Mouse (Mus musculus): ENCODE data around the gene Dnhd1. TPM values are rescaled to one million over a fixed set of nuclear protein-coding genes. Genes with fewer than 3 reads are reported as not detected.
"Not testable (repeated sequence)": the region's sequence is repeated elsewhere in the genome, so short reads cannot be mapped to it uniquely, and the experiment has no call there.

The Dnhd1 gene
- total RNA-seq, 2 experiments from 2014 or later = 0.43 to 0.62 TPM

GRCm38 (mm10) chr7:105736911-105737521 is 86.4 kb downstream of the Dnhd1 start, which contains the start of gene Rrp8:
Gene Rrp8, minus strand, starts transcription at chr7:105737385.
- intact Hi-C loops (cut with DNase I) = loop anchor here (2.0 to 10.0 kb wide), 2 partner anchors 74 to 192 kb away; partner anchors contain the start of gene Mrpl17
- peak in 1 of 2 experiments; percentile 56 for DNase-seq

DNA sequence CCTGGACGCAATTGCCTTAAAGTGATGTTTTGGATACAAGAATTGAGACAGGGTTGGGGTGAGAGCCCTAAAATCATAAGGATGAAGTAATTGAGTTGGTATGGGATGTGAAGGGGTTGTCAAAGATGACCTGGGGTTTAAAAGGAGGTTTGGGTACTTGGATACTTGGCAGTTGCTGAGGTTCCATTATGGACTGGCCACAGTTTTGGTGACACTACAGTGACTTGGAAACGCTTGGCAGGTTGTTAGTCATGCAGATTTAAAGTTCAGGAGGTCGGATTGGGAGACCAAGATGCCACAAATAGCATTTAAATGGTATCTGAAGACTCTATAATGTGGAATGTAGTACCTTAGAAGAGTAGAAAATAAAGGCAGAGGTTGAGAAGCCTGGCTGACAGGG is 87.0 kb downstream of the Dnhd1 start:
- intact Hi-C loops (cut with DNase I) = loop anchor here (2.0 to 10.0 kb wide), 2 partner anchors 73 to 193 kb away; partner anchors contain the start of gene Mrpl17
- no peak for DNase-seq

DNA sequence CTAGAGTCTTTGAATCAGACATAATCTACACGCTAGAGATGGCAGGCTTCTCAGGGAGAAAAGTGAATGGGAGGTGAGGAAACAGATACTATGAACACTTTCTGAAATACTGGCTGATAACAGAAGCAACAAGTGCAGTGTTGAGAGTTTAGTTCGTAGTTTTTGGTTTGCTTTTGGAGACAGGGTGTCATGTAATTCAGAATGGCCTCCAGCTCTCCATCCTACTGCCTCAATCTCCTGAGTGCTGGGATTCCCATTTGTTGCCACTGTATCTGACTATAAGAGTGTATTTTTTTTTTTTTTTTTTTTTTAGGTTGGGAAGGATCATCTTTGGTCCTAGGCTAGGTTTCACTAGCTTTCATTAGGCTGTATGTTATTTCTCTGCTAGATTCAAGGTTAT is 87.7 kb downstream of the Dnhd1 start:
- no peak for DNase-seq
- intact Hi-C loops (cut with DNase I) = loop anchor here (10.0 kb wide), 1 partner anchor 193 kb away; no protein-coding TSS in a partner anchor

DNA sequence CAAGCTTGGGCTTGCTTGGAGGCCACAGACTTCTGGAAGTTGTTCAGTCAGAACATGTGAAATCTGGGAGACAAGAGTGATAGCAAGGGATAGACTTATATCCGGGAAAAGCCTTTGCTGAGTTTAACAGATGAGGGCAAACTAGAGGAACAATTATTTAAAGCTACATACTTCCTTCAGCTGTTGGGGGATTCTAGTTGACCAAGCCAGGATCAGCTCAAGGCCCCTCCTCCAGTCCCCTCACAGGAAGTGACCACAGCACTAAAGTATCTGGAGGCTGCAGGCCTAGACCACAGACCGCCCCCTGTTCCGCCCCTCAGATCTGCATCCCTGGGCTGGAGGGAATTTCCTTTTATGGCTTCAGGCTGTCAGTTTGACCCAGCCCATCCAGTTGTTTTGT is 88.3 kb downstream of the Dnhd1 start:
- intact Hi-C loops (cut with DNase I) = loop anchor here (10.0 kb wide), 1 partner anchor 194 kb away; no protein-coding TSS in a partner anchor
- DNase-seq = peak in 1 of 2 experiments; percentile 61

DNA sequence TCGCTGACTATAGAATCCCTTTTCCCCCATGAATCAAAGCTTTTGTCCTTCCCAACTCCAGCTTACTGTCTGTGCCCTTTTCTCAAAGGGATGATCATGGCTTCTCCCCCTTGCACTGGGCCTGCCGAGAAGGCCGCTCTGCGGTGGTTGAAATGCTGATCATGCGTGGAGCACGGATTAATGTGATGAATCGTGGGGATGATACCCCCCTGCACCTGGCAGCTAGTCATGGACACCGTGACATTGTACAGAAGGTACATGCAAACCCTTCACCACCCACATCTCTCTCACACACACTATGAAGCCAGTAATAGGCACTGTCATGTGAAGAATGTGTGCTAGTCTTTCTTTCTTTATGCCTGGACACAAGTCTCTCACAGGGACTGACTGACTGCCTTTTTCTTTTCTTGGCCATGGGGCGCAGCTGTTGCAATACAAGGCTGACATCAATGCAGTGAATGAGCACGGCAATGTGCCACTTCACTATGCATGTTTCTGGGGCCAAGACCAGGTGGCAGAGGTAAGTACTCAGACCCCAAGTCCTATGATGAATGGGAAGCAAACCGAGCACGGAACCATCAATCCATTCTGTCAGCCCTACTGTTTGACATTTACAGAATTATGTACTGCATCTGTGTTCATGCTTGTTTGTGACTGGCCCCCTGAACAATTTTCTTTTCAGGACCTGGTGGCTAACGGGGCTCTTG is 89.6 kb downstream of the Dnhd1 start:
- no peak for DNase-seq
- intact Hi-C loops (cut with DNase I) = no loop called here

DNA sequence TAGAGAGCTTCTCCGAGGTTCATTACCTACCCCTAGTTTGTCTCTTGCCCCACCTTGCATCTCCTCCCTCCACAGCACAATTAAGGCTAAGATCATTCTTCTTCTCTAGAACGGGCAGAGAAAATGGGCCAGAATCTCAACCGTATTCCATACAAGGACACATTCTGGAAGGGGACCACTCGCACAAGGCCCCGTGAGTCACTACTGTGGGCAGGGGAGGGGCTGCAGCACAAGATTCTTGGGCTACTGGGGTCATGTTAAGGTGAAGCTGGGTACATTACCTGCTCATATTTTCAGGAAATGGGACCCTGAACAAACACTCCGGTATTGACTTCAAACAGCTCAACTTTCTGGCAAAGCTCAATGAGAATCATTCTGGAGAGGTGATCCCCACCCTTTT is 90.2 kb downstream of the Dnhd1 start:
- intact Hi-C loops (cut with DNase I) = no loop called here
- no peak for DNase-seq

- intact Hi-C loops (cut with DNase I) = no loop called here
Observed at GRCm38 (mm10) chr7:105741978-105742377, 91.4 kb downstream of the Dnhd1 start.

GRCm38 (mm10) chr7:105742539-105743215 is 92.0 kb downstream of the Dnhd1 start:
- intact Hi-C loops (cut with DNase I); DNase-seq: not testable (repeated sequence)

More at GRCm38 (mm10) chr7:105741978-105742377, 91.4 kb downstream of the Dnhd1 start:
- DNase-seq = no peak

GRCm38 (mm10) chr7:105743246-105743925 is 92.8 kb downstream of the Dnhd1 start:
- DNase-seq; intact Hi-C loops (cut with DNase I): not testable (repeated sequence)

GRCm38 (mm10) chr7:105743926-105744590 is 93.4 kb downstream of the Dnhd1 start, which contains the start of gene Taf10:
Gene Taf10, minus strand, starts transcription at chr7:105744361.
- peak; percentile 72 for DNase-seq
- intact Hi-C loops (cut with DNase I) = no loop called here

- intact Hi-C loops (cut with DNase I) = no loop called here
Observed at GRCm38 (mm10) chr7:105747776-105748175, 97.1 kb downstream of the Dnhd1 start.

GRCm38 (mm10) chr7:105751491-105752433 is 101.1 kb downstream of the Dnhd1 start, which contains the start of gene Tpp1:
Gene Tpp1, minus strand, starts transcription at chr7:105752235.
- intact Hi-C loops (cut with DNase I) = no loop called here
- DNase-seq = peak; percentile 82 to 84

More at GRCm38 (mm10) chr7:105747776-105748175, 97.1 kb downstream of the Dnhd1 start:
- DNase-seq = no peak

GRCm38 (mm10) chr7:105752716-105753115 is 102.1 kb downstream of the Dnhd1 start:
- intact Hi-C loops (cut with DNase I) = no loop called here
- no peak for DNase-seq

- intact Hi-C loops (cut with DNase I) = no loop called here
Observed at GRCm38 (mm10) chr7:105753281-105753680, 102.7 kb downstream of the Dnhd1 start.

DNA sequence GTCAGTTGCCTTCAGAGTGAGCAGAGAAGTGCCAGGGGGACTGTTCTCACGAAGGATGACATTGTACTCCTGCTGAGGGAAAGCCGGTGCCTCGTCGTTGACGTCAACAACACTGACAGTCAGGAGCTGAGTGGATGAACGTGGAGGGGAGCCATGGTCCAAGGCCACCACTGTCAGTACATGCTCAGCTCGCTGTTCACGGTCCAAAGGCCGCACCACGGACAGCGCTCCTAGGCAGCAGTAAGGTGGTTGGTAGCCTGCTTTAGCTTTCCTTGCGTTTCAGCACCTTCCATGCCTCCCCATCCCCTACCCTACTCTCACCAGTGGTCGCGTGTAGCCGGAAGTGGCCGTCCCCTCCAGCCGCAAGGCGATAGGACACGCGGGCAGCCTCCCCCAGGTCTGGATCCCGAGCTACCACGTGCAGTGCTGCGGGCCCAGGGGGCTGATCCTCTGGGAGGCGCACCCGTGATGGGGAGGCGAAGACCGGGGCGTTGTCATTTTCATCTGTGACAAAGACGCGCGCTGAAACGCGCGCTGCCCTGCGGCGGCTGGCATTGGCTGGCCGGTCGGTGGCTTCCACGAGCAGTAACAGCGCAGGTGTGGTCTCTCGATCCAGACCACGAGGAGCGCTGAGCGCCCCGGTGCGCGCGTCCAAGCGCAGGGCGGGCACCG is 111.3 kb downstream of the Dnhd1 start:
- intact Hi-C loops (cut with DNase I) = no loop called here
- DNase-seq = no peak

More at GRCm38 (mm10) chr7:105753281-105753680, 102.7 kb downstream of the Dnhd1 start:
- DNase-seq = no peak

GRCm38 (mm10) chr7:105762517-105763270 is 112.1 kb downstream of the Dnhd1 start:
- intact Hi-C loops (cut with DNase I) = no loop called here
- DNase-seq = no peak

GRCm38 (mm10) chr7:105764331-105764730 is 113.7 kb downstream of the Dnhd1 start:
- intact Hi-C loops (cut with DNase I) = no loop called here
- DNase-seq = no peak
